Mouse (Mus musculus) MEL (cell line): ENCODE results near the gene Klf15. TPM values are rescaled to one million over a fixed set of nuclear protein-coding genes. Genes with fewer than 3 reads are reported as not detected.

Experiments
- DNase-seq: peaks from one replicate; pipeline ENCODE4 v3.0.0; 2011; ENCODE audit warnings: low read depth, low spot score
- H3K27ac ChIP-seq: 2 replicates; pipeline ENCODE4 v1.5.1; 2012; ENCODE audit warnings: low read depth, mild to moderate bottlenecking, control low read depth, low read length, moderate library complexity; ENCODE audit not compliant: control insufficient read depth
- H3K27me3 ChIP-seq, 2 experiments: fragments of 150-350 bp in 1 of 2; sonication (generic) in 1 of 2; 2 replicates each; pipeline ENCODE4 v1.6.1; 2012; ENCODE audit warnings: low read length in 2 of 2, mild to moderate bottlenecking in 2 of 2, improper control_type of control experiment in 1 of 2, moderate library complexity in 1 of 2; ENCODE audit not compliant: insufficient read depth in 2 of 2, control insufficient read depth in 1 of 2
- H3K36me3 ChIP-seq, 2 experiments: 2 replicates each; pipeline ENCODE4 v1.6.1; 2012 to 2014; ENCODE audit warnings: low read length in 2 of 2, improper control_type of control experiment in 1 of 2, inconsistent platforms in 1 of 2, mild to moderate bottlenecking in 1 of 2; ENCODE audit not compliant: insufficient read depth in 2 of 2, control insufficient read depth in 1 of 2
- H3K4me1 ChIP-seq, 2 experiments: fragments of 150-350 bp in 1 of 2; sonication (generic) in 1 of 2; 2 replicates each; pipeline ENCODE4 v1.6.1; 2012; ENCODE audit warnings: low read length in 2 of 2, improper control_type of control experiment in 1 of 2, mild to moderate bottlenecking in 1 of 2; ENCODE audit not compliant: insufficient read depth in 2 of 2, control insufficient read depth in 1 of 2
- H3K4me3 ChIP-seq, 2 experiments: fragments of 150-350 bp in 1 of 2; sonication (generic) in 1 of 2; 2 replicates each; pipeline ENCODE4 v1.5.1; 2012; ENCODE audit warnings: low read depth in 2 of 2, low read length in 2 of 2, mild to moderate bottlenecking in 2 of 2, moderate library complexity in 2 of 2, control low read depth in 1 of 2, improper control_type of control experiment in 1 of 2; ENCODE audit not compliant: control insufficient read depth in 1 of 2, insufficient read depth in 1 of 2
- H3K79me2 ChIP-seq: 2 replicates; pipeline ENCODE4 v1.6.1; 2012; ENCODE audit warnings: mild to moderate bottlenecking, low read length, moderate library complexity; ENCODE audit not compliant: control insufficient read depth, poor library complexity, insufficient read depth
- H3K9ac ChIP-seq: 2 replicates; pipeline ENCODE4 v1.6.1; 2012; ENCODE audit warnings: low read depth, mild to moderate bottlenecking, control low read depth, low read length, moderate library complexity; ENCODE audit not compliant: control insufficient read depth, poor library complexity, severe bottlenecking
- H3K9me3 ChIP-seq: fragments of 150-350 bp; sonication (generic); replicated peaks from 2 replicates; pipeline ENCODE4 v1.6.1; 2012; ENCODE audit warnings: mild to moderate bottlenecking, low read length, improper control_type of control experiment, moderate library complexity; ENCODE audit not compliant: insufficient read depth
- CHD1 ChIP-seq: IDR thresholded peaks from 2 replicates; pipeline ENCODE4 v1.6.1; 2012; ENCODE audit warnings: low read depth, mild to moderate bottlenecking, inconsistent platforms, low read length, improper control_type of control experiment
- CHD2 ChIP-seq: IDR thresholded peaks from 2 replicates; pipeline ENCODE4 v1.6.1; 2011; ENCODE audit warnings: low read length, improper control_type of control experiment
- CTCF ChIP-seq, 3 experiments: IDR thresholded peaks in 2 of 3; conservative IDR thresholded peaks in 1 of 3; 2 replicates each; pipeline ENCODE4 v1.5.1; 2011 to 2012; ENCODE audit warnings: low read length in 3 of 3, low read depth in 2 of 3, mild to moderate bottlenecking in 2 of 3, improper control_type of control experiment in 1 of 3, inconsistent platforms in 1 of 3, mixed read lengths in 1 of 3, moderate library complexity in 1 of 3; ENCODE audit not compliant: control insufficient read depth in 1 of 3, insufficient read depth in 1 of 3, poor library complexity in 1 of 3, severe bottlenecking in 1 of 3
- E2F4 ChIP-seq: IDR thresholded peaks from 2 replicates; pipeline ENCODE4 v1.6.1; 2011; ENCODE audit warnings: low read depth, low read length, improper control_type of control experiment, borderline replicate concordance
- ELF1 ChIP-seq: IDR thresholded peaks from 2 replicates; pipeline ENCODE4 v1.6.1; 2014; ENCODE audit warnings: low read depth, mild to moderate bottlenecking, inconsistent platforms, low read length, improper control_type of control experiment, moderate library complexity
- EP300 ChIP-seq, 2 experiments: IDR thresholded peaks; 2 replicates each; pipeline ENCODE4 v1.6.1; 2011; ENCODE audit warnings: improper control_type of control experiment in 2 of 2, low read length in 2 of 2, low read depth in 1 of 2, mild to moderate bottlenecking in 1 of 2
- GATA1 ChIP-seq: IDR thresholded peaks from 2 replicates; pipeline ENCODE4 v1.6.1; 2011; ENCODE audit warnings: low read depth, low read length, improper control_type of control experiment
- HCFC1 ChIP-seq: IDR thresholded peaks from 2 replicates; pipeline ENCODE4 v1.6.1; 2012; ENCODE audit warnings: low read depth, mild to moderate bottlenecking, inconsistent platforms, low read length, improper control_type of control experiment, moderate library complexity
- JUND ChIP-seq: IDR thresholded peaks from 2 replicates; pipeline ENCODE4 v1.6.1; 2011; ENCODE audit warnings: low read depth, mild to moderate bottlenecking, improper control_type of control experiment, low read length
- KAT2A ChIP-seq: conservative IDR thresholded peaks from 2 replicates; pipeline ENCODE4 v1.6.1; 2012; ENCODE audit warnings: low read depth, low read length, improper control_type of control experiment, inconsistent platforms
- MAX ChIP-seq: IDR thresholded peaks from 2 replicates; pipeline ENCODE4 v1.6.1; 2011; ENCODE audit warnings: low read length, improper control_type of control experiment
- MAZ ChIP-seq: IDR thresholded peaks from 2 replicates; pipeline ENCODE4 v1.6.1; 2012; ENCODE audit warnings: low read depth, mild to moderate bottlenecking, inconsistent platforms, low read length, improper control_type of control experiment
- MXI1 ChIP-seq: IDR thresholded peaks from 2 replicates; pipeline ENCODE4 v1.6.1; 2011; ENCODE audit warnings: mild to moderate bottlenecking, low read depth, low read length, improper control_type of control experiment
- MYB ChIP-seq: IDR thresholded peaks from 2 replicates; pipeline ENCODE4 v1.6.1; 2011; ENCODE audit warnings: mild to moderate bottlenecking, low read depth, low read length, improper control_type of control experiment
- MYC ChIP-seq: IDR thresholded peaks from 2 replicates; pipeline ENCODE4 v1.6.1; 2011; ENCODE audit warnings: low read depth, mild to moderate bottlenecking, low read length, improper control_type of control experiment, moderate library complexity
- NELFE ChIP-seq: IDR thresholded peaks from 2 replicates; pipeline ENCODE4 v1.6.1; 2011; ENCODE audit warnings: low read depth, low read length, improper control_type of control experiment
- NRF1 ChIP-seq: IDR thresholded peaks from 2 replicates; pipeline ENCODE4 v1.6.1; 2014; ENCODE audit warnings: low read depth, mild to moderate bottlenecking, inconsistent platforms, low read length, improper control_type of control experiment, moderate library complexity; ENCODE audit not compliant: poor library complexity, insufficient read depth, severe bottlenecking
- POLR2AphosphoS5 ChIP-seq: IDR thresholded peaks from 2 replicates; pipeline ENCODE4 v1.6.1; 2012; ENCODE audit warnings: low read depth, borderline replicate concordance, mild to moderate bottlenecking, inconsistent platforms, low read length, moderate library complexity, mixed read lengths
- RCOR1 ChIP-seq: IDR thresholded peaks from 2 replicates; pipeline ENCODE4 v1.6.1; 2012; ENCODE audit warnings: low read depth, mild to moderate bottlenecking, inconsistent platforms, low read length, improper control_type of control experiment
- TAL1 ChIP-seq: IDR thresholded peaks from 2 replicates; pipeline ENCODE4 v1.6.1; 2012; ENCODE audit warnings: mild to moderate bottlenecking, inconsistent platforms, low read length, moderate library complexity, mixed read lengths
- TBP ChIP-seq: IDR thresholded peaks from 2 replicates; pipeline ENCODE4 v1.8.0; 2011; ENCODE audit warnings: low read depth, low read length, improper control_type of control experiment
- TCF12 ChIP-seq: IDR thresholded peaks from 2 replicates; pipeline ENCODE4 v1.6.1; 2014; ENCODE audit warnings: low read depth, mild to moderate bottlenecking, inconsistent platforms, low read length, improper control_type of control experiment, moderate library complexity
- UBTF ChIP-seq: IDR thresholded peaks from 2 replicates; pipeline ENCODE4 v1.6.1; 2012; ENCODE audit warnings: low read depth, mild to moderate bottlenecking, inconsistent platforms, low read length, improper control_type of control experiment, moderate library complexity, borderline replicate concordance; ENCODE audit not compliant: insufficient read depth
- USF1 ChIP-seq: IDR thresholded peaks from 2 replicates; pipeline ENCODE4 v1.6.1; 2014; ENCODE audit warnings: low read depth, mild to moderate bottlenecking, inconsistent platforms, low read length, improper control_type of control experiment, moderate library complexity
- ZC3H11A ChIP-seq: IDR thresholded peaks from 2 replicates; pipeline ENCODE4 v1.6.1; 2012; ENCODE audit warnings: low read depth, mild to moderate bottlenecking, inconsistent platforms, low read length, improper control_type of control experiment
- ZKSCAN1 ChIP-seq: IDR thresholded peaks from 2 replicates; pipeline ENCODE4 v1.6.1; 2012; ENCODE audit warnings: low read depth, mild to moderate bottlenecking, inconsistent platforms, low read length, improper control_type of control experiment, moderate library complexity
- ZMIZ1 ChIP-seq: IDR thresholded peaks from 2 replicates; pipeline ENCODE4 v1.6.1; 2012; ENCODE audit warnings: low read depth, mild to moderate bottlenecking, inconsistent platforms, low read length, improper control_type of control experiment, moderate library complexity
- polyA plus RNA-seq, 2 experiments: library from polyadenylated mRNA; stranded (reverse) in 1 of 2; unstranded in 1 of 2; fragments of >175 nt in 1 of 2; fragments of >200 nt in 1 of 2; gene quantifications; 2 replicates each; pipeline versions ENCODE4 v1.2.1 to v1.2.4; 2012; ENCODE audit warnings: low replicate concordance in 2 of 2, low read depth in 1 of 2; ENCODE audit not compliant: insufficient read length in 2 of 2, insufficient read depth in 1 of 2, missing spikeins in 1 of 2
- total RNA-seq: library from RNA; depleted of rRNA; stranded (reverse); fragments of 300-350 nt; gene quantifications from 2 replicates; pipeline ENCODE4 v1.2.3, GENCODE M21; 2012

Klf15 gene
- total and polyA plus RNA-seq, 3 experiments: not detected

- H3K27me3 ChIP-seq: peaks cover 0 to 2% of the 10 kb centered on the region in 2 experiments; a peak in 1 of 4 replicates
Observed at GRCm38 (mm10) chr6:90461771-90462170, 605 bp upstream of the Klf15 start.

GRCm38 (mm10) chr6:90462841-90463227 is 458 bp downstream of the Klf15 start:
- no peak overlapping the region for H3K9ac ChIP-seq
- no peaks in the 10 kb centered on the region for H3K79me2 ChIP-seq
- no peaks in the 10 kb centered on the region for H3K36me3 ChIP-seq
- H3K4me3 ChIP-seq: no peak overlapping the region
- no peak overlapping the region for H3K27ac ChIP-seq
- no peak for TF ChIP-seq GATA1
- no peak for TF ChIP-seq NELFE
- no peak for TF ChIP-seq ZC3H11A
- TF ChIP-seq CTCF (IDR thresholded peaks at IDR 0.05 in 2 of 3, conservative IDR thresholded peaks at IDR 0.05 in 1 of 3; ENCODE audit: control insufficient read depth in 1 of 3, insufficient read depth in 1 of 3, low read depth in 2 of 3, low read length in 3 of 3, poor library complexity in 1 of 3, severe bottlenecking in 1 of 3): no peak
- no peak for TF ChIP-seq POLR2AphosphoS5
- no peak for TF ChIP-seq KAT2A
- no peak for TF ChIP-seq MXI1
- no peak for TF ChIP-seq EP300 (IDR thresholded peaks at IDR 0.05; ENCODE audit: low read depth in 1 of 2, low read length in 2 of 2)
- TF ChIP-seq MAZ: no peak
- TF ChIP-seq CHD1: no peak
- TF ChIP-seq TBP: no peak
- TF ChIP-seq ELF1: no peak
- TF ChIP-seq TCF12: no peak
- TF ChIP-seq CHD2: no peak
- TF ChIP-seq ZKSCAN1: no peak
- no peak for TF ChIP-seq MYB
- TF ChIP-seq JUND: no peak
- no peak for TF ChIP-seq ZMIZ1
- TF ChIP-seq, all 39 proteins: peak for 0
- Histone ChIP-seq H3K27me3 (peaks cover 0 to 2% of the 10 kb centered on the region in 2 experiments; a peak in 1 of 4 replicates), H3K9me3 (no peaks in the 10 kb centered on the region), H3K4me1 (no peaks in the 10 kb centered on the region)
- no peak for DNase-seq

More at GRCm38 (mm10) chr6:90461771-90462170, 605 bp upstream of the Klf15 start:
- DNase-seq: no peak
- H3K9ac ChIP-seq: no peak overlapping the region
- no peak overlapping the region for H3K4me3 ChIP-seq
- no peaks in the 10 kb centered on the region for H3K4me1 ChIP-seq
- no peaks in the 10 kb centered on the region for H3K36me3 ChIP-seq
- no peak overlapping the region for H3K27ac ChIP-seq
- TF ChIP-seq EP300 (IDR thresholded peaks at IDR 0.05; ENCODE audit: low read depth in 1 of 2, low read length in 2 of 2) (no peak), POLR2AphosphoS5 (no peak), MYC (no peak), TCF12 (no peak), HCFC1 (no peak), ZKSCAN1 (no peak), E2F4 (no peak), NRF1 (no peak), MYB (no peak), JUND (no peak), USF1 (no peak), MAX (no peak), UBTF (no peak), GATA1 (no peak), TAL1 (no peak), RCOR1 (no peak)
- H3K79me2 ChIP-seq: no peaks in the 10 kb centered on the region
- no peaks in the 10 kb centered on the region for H3K9me3 ChIP-seq
